Mouse (Mus musculus) C2C12 (cell line): ENCODE measurements around the gene Calcoco1.
A peak's percentile ranks its signal among the peaks of the same experiment; 100 is the strongest.

ENCODE experiments used
- CEBPB ChIP-seq: IDR thresholded peaks from one replicate; pipeline ENCODE4 v1.6.1; 2011; ENCODE audit warnings: low read depth, mild to moderate bottlenecking, control low read depth, moderate library complexity
- CTCF ChIP-seq: IDR thresholded peaks from one replicate; pipeline ENCODE4 v1.5.1; 2011; ENCODE audit not compliant: control insufficient read depth, insufficient read depth, insufficient read length
- FOSL1 ChIP-seq: IDR thresholded peaks from one replicate; pipeline ENCODE4 v1.8.0; 2011; ENCODE audit warnings: mild to moderate bottlenecking, low read length; ENCODE audit not compliant: poor library complexity, insufficient read depth, severe bottlenecking
- MAX ChIP-seq: IDR thresholded peaks from one replicate; pipeline ENCODE4 v1.6.1; 2011; ENCODE audit warnings: mild to moderate bottlenecking, control low read depth
- MYOD1 ChIP-seq: IDR thresholded peaks from one replicate; pipeline ENCODE4 v1.6.1; 2011; ENCODE audit warnings: low read depth; ENCODE audit not compliant: control insufficient read depth, insufficient read length
- MYOG ChIP-seq: IDR thresholded peaks from one replicate; pipeline ENCODE4 v1.6.1; 2011; ENCODE audit not compliant: control insufficient read depth, insufficient read length; ENCODE audit errors: extremely low read depth
- USF1 ChIP-seq: IDR thresholded peaks from one replicate; pipeline ENCODE4 v1.6.1; 2011; ENCODE audit warnings: low read depth, mild to moderate bottlenecking, control low read depth, moderate library complexity

DNA sequence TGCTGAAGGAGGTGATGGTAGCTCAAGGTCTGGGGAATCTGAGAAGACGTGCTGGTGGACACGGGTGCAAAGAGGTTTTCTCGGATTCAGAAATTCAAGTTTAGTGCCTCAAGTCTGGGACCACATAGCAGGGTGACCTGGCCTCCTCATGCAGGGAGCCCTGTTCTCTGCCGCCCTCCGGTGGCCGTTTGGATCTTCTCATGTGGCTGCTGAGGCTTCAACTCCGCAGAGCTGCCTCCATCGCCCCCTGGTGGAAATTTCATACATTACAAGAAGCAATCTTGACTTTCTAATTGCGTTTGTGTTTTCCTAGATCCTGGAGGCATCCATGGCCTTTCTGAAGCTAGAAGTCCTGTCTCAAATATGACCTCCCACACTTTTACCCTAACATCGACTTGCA lies 20.6 kb upstream of the Calcoco1 start:
- TF ChIP-seq CTCF (peak; percentile 99), FOSL1 (no peak), USF1 (no peak), CEBPB (no peak), MYOG (no peak), MAX (peak; percentile 33), MYOD1 (no peak)
